Mouse (Mus musculus): ENCODE measurements around the gene Tada3. TPM values are rescaled to one million over a fixed set of nuclear protein-coding genes. Genes with fewer than 3 reads are reported as not detected.
"Not testable (repeated sequence)": the region's sequence is repeated elsewhere in the genome, so short reads cannot be mapped to it uniquely, and the experiment has no call there.

The Tada3 gene
- total RNA-seq, 2 experiments from 2014 or later = 11.9 to 23.0 TPM

- ATAC-seq (replicated peaks; ENCODE audit: poor library complexity) = no peak
Measured at GRCm38 (mm10) chr6:113344321-113344720, 33.4 kb downstream of the Tada3 start.

DNA sequence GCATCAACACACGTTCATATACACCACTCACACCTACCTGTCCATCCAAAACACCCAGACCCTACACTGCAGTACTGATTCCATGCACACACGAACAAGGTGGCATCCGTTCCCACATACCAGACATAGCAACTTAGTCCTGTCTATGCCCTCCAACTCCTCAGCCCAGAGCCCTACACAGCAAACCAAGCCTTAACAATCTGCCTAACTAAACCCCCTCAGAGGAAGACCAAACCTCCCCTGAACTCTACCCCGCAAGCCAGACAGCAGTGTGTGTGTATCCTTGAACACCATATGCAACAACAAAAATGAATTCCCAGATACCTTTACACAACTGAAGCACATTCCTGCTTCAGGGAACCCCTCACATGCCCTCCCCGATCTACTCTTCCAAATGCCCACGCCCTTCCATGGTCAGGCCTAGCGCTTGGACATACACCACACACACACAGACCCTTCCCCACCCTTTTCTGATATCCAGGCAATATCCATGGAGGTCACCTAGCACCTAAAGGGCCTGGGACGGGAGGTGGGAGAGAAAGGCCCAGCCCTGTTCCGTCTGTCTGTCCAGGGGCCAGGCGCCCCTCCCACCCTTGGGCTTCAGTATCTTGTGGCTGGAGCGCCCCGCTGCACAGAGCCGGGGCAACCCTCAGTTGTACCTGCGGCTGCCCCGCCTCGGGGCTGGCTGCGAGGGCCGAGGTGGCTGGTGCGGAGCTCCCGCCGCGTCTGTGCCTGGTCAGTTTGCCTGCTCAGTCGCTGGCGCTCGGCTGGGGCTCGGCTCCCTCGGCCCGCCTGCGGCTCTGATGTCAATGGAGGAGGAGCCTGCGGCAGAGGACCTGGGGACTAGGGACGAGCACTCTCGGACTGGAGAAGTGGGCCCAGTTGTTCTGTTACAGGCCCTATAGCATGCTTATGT lies 34.2 kb downstream of the Tada3 start, which contains the start of gene Camk1:
Gene Camk1, minus strand, starts transcription at position 808 of the 916 bp plus-strand sequence.
- ATAC-seq (replicated peaks; ENCODE audit: poor library complexity) = peak; percentile 85

GRCm38 (mm10) chr6:113342297-113342696 lies 35.4 kb downstream of the Tada3 start:
- no peak for ATAC-seq (replicated peaks; ENCODE audit: poor library complexity)

DNA sequence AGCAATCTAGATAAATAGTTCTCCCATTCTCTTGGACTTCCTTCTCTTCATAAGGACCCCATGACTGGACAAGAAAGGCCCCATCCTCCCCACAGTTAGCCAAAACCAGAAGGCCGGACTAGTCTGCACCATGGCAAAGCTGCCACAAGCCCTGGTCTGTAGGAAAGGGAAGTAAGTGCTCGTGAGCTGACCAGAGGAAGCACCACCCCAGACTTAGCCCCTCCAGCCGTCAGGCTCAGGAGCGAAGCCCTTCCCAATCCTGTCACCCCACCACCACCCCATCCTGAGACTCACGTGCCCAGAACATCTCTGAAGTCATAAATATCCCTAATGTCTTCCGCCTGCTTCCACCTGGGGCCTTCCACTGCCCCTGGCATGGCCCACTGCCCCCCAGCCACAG lies 36.1 kb downstream of the Tada3 start:
- peak; percentile 59 for ATAC-seq (replicated peaks; ENCODE audit: poor library complexity)

DNA sequence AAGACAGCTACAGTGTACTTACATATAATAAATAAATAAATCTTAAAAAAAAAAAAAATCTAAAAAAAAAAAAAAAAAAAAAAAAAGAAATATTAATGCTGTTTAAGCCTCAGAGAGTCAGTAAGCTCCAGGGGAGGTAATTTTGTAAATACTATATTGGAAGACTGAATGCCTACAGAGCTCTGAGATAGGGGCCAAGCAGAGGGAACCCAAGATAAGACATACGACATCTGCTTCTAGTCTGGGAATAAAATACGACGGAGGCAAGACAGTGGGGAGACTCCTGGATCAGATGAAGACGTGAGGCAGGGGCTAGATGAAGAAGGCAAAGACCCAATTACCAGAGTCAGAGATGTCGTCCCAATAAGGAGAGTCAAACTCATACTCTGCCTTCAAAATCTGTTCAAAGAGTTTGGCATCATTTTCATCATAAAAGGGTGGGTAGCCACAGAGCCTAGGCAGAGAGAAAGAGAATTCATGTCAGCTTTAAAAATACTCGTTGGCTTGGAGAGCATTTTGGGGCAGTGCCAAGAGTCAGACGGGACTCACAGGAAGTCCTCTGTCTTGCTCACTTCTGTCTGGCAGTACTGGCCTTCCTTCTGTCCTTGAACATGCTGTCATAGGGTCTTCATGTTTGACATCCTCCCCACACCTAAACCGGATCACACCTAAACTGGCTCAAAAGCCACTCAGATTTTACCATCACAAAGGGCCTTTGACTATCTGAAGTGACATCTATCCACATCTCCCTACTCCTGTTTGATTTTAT lies 40.6 kb downstream of the Tada3 start:
- ATAC-seq (replicated peaks; ENCODE audit: poor library complexity) = no peak

GRCm38 (mm10) chr6:113334216-113334615 lies 43.5 kb downstream of the Tada3 start:
- no peak for ATAC-seq (replicated peaks; ENCODE audit: poor library complexity)

- ATAC-seq (replicated peaks; ENCODE audit: poor library complexity) = no peak
Measured at GRCm38 (mm10) chr6:113333137-113333950, 44.3 kb downstream of the Tada3 start.

DNA sequence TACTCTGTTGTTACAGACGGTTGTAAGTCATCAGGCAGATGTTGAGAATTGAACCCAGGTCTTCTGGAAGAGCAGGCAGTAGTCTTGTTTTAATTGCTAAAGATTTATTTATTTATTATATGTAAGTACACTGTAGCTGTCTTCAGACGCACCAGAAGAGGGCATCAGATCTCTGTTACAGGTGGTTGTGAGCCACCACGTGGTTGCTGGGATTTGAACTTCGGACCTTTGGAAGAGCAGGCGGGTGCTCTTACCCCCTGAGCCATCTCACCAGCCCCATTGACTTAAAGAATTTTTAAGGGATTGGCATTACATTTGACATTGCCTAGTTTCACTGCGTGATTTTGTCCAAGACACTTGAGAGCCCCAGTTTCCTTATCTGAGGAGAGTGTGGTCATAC lies 44.9 kb downstream of the Tada3 start:
- not testable (repeated sequence) for ATAC-seq (replicated peaks; ENCODE audit: poor library complexity)

DNA sequence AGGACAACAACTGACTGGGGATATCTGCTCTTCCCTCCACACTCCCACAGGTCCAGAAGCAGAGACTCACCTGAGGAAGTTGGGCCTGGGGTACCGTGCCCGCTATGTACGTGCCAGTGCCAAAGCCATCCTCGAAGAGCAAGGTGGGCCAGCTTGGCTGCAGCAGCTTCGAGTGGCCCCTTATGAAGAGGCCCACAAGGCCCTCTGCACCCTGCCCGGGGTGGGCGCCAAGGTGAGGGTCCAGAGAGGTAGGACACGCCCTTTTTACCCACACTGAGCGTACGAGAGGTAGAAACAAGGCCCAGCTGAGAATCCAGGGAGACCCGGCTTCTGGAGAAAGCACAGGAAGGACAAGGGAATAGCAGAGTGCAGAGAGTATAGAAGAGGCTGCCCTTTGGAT lies 46.0 kb downstream of the Tada3 start:
- ATAC-seq (replicated peaks; ENCODE audit: poor library complexity) = no peak

DNA sequence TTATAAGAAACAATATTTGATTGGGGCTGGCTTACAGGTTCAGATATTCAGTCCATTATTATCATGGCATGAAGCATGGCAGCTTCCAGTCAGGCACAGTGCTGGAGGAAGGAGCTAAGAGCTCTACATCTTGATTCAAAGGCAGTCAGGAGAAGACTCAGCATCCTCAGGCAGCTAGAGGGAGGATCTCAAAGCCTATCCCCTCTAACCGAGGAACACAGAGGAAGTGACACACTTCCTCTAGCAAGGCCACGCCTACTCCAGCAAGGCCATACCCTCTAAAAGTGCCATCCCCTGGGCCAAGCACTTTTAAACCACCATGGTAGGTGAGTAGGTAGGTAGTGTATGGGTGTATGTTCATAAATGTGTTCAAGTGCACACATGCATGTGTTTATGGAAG lies 47.1 kb downstream of the Tada3 start:
- peak; percentile 54 for ATAC-seq (replicated peaks; ENCODE audit: poor library complexity)

GRCm38 (mm10) chr6:113329396-113329795 lies 48.3 kb downstream of the Tada3 start:
- ATAC-seq (replicated peaks; ENCODE audit: poor library complexity) = no peak

- peak; percentile 89 for ATAC-seq (replicated peaks; ENCODE audit: poor library complexity)
Measured at GRCm38 (mm10) chr6:113326533-113327315, 51.0 kb downstream of the Tada3 start, which contains the start of gene Ogg1. TSS of gene Ogg1 (plus strand) at chr6:113326972.

Other genes starting within 250 kb of the Tada3 start
- 0.15 and 0.39 TPM in 2 replicates for gene Lhfpl4, start 182.5 kb downstream of the Tada3 start, total RNA-seq (2015)
- not detected in 2 replicates for gene Lhfpl4, start 182.5 kb downstream of the Tada3 start, total RNA-seq (2017)
- gene Mtmr14, start 140.0 kb downstream of the Tada3 start, total RNA-seq (2015) = 22.7 and 24.3 TPM in 2 replicates
- 39.7 and 55.8 TPM in 2 replicates for gene Mtmr14, start 140.0 kb downstream of the Tada3 start, total RNA-seq (2017)
- 0.49 TPM in 1 of 2 replicates, not detected in the other for gene Cpne9, start 95.6 kb downstream of the Tada3 start, total RNA-seq (2015)
- gene Cpne9, start 95.6 kb downstream of the Tada3 start, total RNA-seq (2017) = not detected in 2 replicates
- 33.9 and 34.7 TPM in 2 replicates for gene Brpf1, start 70.7 kb downstream of the Tada3 start, total RNA-seq (2015)
- gene Brpf1, start 70.7 kb downstream of the Tada3 start, total RNA-seq (2017) = 36.6 and 39.0 TPM in 2 replicates
- gene Ogg1, start 50.9 kb downstream of the Tada3 start, total RNA-seq (2015) = 12.7 and 13.4 TPM in 2 replicates
- 4.1 and 9.7 TPM in 2 replicates for gene Ogg1, start 50.9 kb downstream of the Tada3 start, total RNA-seq (2017)
- 10.2 and 15.2 TPM in 2 replicates for gene Camk1, start 33.9 kb downstream of the Tada3 start, total RNA-seq (2015)
- 16.6 and 24.3 TPM in 2 replicates for gene Camk1, start 33.9 kb downstream of the Tada3 start, total RNA-seq (2017)
- 171 and 208 TPM in 2 replicates for gene Arpc4, start 232 bp upstream of the Tada3 start, total RNA-seq (2015)
- gene Arpc4, start 232 bp upstream of the Tada3 start, total RNA-seq (2017) = 306 and 331 TPM in 2 replicates
- gene Ttll3, start 11.4 kb upstream of the Tada3 start, total RNA-seq (2015) = 2.5 and 4.3 TPM in 2 replicates
- 2.0 and 2.9 TPM in 2 replicates for gene Ttll3, start 11.4 kb upstream of the Tada3 start, total RNA-seq (2017)
- 3.5 and 5.7 TPM in 2 replicates for gene Rpusd3, start 41.5 kb upstream of the Tada3 start, total RNA-seq (2015)
- gene Rpusd3, start 41.5 kb upstream of the Tada3 start, total RNA-seq (2017) = 9.2 and 11.8 TPM in 2 replicates
- gene Cidec, start 57.9 kb upstream of the Tada3 start, total RNA-seq (2015) = not detected in 2 replicates
- gene Cidec, start 57.9 kb upstream of the Tada3 start, total RNA-seq (2017) = not detected in 2 replicates
- gene Jagn1, start 64.7 kb upstream of the Tada3 start, total RNA-seq (2015) = 76.3 and 85.0 TPM in 2 replicates
- gene Jagn1, start 64.7 kb upstream of the Tada3 start, total RNA-seq (2017) = 21.7 and 28.0 TPM in 2 replicates
- gene Il17re, start 80.6 kb upstream of the Tada3 start, total RNA-seq (2015) = 0.44 and 1.2 TPM in 2 replicates
- gene Il17re, start 80.6 kb upstream of the Tada3 start, total RNA-seq (2017) = 0.21 and 0.34 TPM in 2 replicates
- gene Il17rc, start 93.5 kb upstream of the Tada3 start, total RNA-seq (2015) = not detected in 2 replicates
- gene Il17rc, start 93.5 kb upstream of the Tada3 start, total RNA-seq (2017) = not detected in 2 replicates
- gene Creld1, start 105.4 kb upstream of the Tada3 start, total RNA-seq (2015) = 5.9 and 6.1 TPM in 2 replicates
- 4.7 and 6.6 TPM in 2 replicates for gene Creld1, start 105.4 kb upstream of the Tada3 start, total RNA-seq (2017)
- gene Prrt3, start 124.0 kb upstream of the Tada3 start, total RNA-seq (2015) = not detected in 2 replicates
- gene Prrt3, start 124.0 kb upstream of the Tada3 start, total RNA-seq (2017) = not detected in 2 replicates
- gene Emc3, start 153.8 kb upstream of the Tada3 start, total RNA-seq (2015) = 60.4 and 64.5 TPM in 2 replicates
- 31.7 and 34.5 TPM in 2 replicates for gene Emc3, start 153.8 kb upstream of the Tada3 start, total RNA-seq (2017)
- 24.0 and 24.3 TPM in 2 replicates for gene Fancd2, start 153.8 kb upstream of the Tada3 start, total RNA-seq (2015)
- 26.6 and 27.4 TPM in 2 replicates for gene Fancd2, start 153.8 kb upstream of the Tada3 start, total RNA-seq (2017)
- not detected in 2 replicates for gene Fancd2os, start 222.8 kb upstream of the Tada3 start, total RNA-seq (2015)
- not detected in 2 replicates for gene Fancd2os, start 222.8 kb upstream of the Tada3 start, total RNA-seq (2017)
- 237 and 246 TPM in 2 replicates for gene Brk1, start 226.9 kb upstream of the Tada3 start, total RNA-seq (2015)
- 117 and 131 TPM in 2 replicates for gene Brk1, start 226.9 kb upstream of the Tada3 start, total RNA-seq (2017)
- gene Vhl, start 246.1 kb upstream of the Tada3 start, total RNA-seq (2015) = 14.1 and 22.7 TPM in 2 replicates
- 10.8 and 12.2 TPM in 2 replicates for gene Vhl, start 246.1 kb upstream of the Tada3 start, total RNA-seq (2017)